Mouse (Mus musculus) hindbrain, embryonic 10.5 days (tissue): Measurements from ENCODE around the gene Tmem184b. TPM values are rescaled to one million over a fixed set of nuclear protein-coding genes. Genes with fewer than 3 reads are reported as not detected.

Experiments
- DNase-seq: peaks from one replicate; pipeline ENCODE4 v3.0.0-alpha.2; 2017; ENCODE audit warnings: low spot score
- H3K27ac ChIP-seq: fragments of 300-500 bp; sonication (generic); 2 replicates; pipeline ENCODE4 v1.5.1; 2016; ENCODE audit warnings: mild to moderate bottlenecking, moderate library complexity
- H3K27me3 ChIP-seq: fragments of 300-500 bp; sonication (generic); 2 replicates; pipeline ENCODE4 v1.6.1; 2016; ENCODE audit warnings: mild to moderate bottlenecking; ENCODE audit not compliant: poor library complexity, insufficient read depth, severe bottlenecking
- H3K36me3 ChIP-seq: fragments of 300-500 bp; sonication (generic); 2 replicates; pipeline ENCODE4 v1.6.1; 2016; ENCODE audit warnings: mild to moderate bottlenecking, moderate library complexity
- H3K4me1 ChIP-seq: fragments of 300-500 bp; sonication (generic); replicated peaks from 2 replicates; pipeline ENCODE4 v1.6.1; 2016; ENCODE audit warnings: mild to moderate bottlenecking
- H3K4me3 ChIP-seq: fragments of 300-500 bp; sonication (generic); 2 replicates; pipeline ENCODE4 v1.5.1; 2016; ENCODE audit warnings: mild to moderate bottlenecking, moderate library complexity
- H3K9me3 ChIP-seq: fragments of 300-500 bp; sonication (generic); 2 replicates; pipeline ENCODE4 v1.6.1; 2016; ENCODE audit warnings: mild to moderate bottlenecking, moderate library complexity
- WGBS: fragments of 180-500 bp; shearing (Covaris S2); methylation state at CpG from one replicate; pipeline ENCODE4 v1.1.7; 2016; 5-methylcytosine and 5-hydroxymethylcytosine counted together
- microRNA counts: library from miRNA; unstranded; fragments of <30 nt; microRNA quantifications from one replicate; lab custom pipeline; 2017
- polyA plus RNA-seq: library from polyadenylated mRNA; unstranded; fragments of >200 nt; fragmentation: Nextera tagmentation; extraction: Ambion mirVana; gene quantifications from 2 replicates; pipeline ENCODE4 v1.2.1, GENCODE M21; 2016

The Tmem184b gene
- polyA plus RNA-seq, 1 experiment from 2014 or later = 54.8 TPM

DNA sequence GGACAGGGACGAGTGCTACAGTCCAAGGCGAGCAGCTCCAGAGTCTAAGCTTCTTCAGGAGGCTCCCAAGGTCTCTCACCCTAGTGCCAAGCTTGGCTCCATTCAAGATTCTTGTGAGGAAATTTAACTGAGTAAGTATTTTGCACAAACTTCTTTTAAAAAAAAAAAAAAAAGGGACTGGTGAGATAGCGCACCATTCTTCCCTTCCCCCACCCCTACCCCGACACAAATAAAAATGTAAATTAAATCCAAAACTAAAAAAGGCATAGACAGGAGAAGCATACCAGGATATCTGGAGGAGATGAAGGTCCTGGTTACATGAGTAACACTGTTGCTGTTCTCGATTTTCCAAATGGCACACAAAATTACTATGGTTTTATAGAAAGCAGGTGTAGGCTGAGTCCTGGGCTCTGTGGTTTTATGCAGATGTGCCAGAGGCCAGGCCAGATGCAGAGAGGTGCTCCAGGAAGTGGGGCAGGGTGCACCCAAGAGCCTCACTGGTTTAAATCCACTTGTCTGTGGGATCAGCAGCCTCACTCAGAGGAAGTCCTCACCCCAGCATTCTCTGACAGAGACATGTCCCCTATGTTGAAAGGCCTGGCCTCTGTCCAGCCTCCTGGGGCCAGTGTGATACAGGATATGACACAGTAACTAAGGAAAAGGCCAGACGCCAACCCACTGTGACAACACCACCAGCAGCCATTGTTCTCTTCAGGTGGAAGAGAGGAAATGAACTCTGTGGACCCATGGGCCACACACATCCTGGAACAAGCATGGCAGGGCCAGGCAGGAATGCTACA lies 80.2 kb downstream of the Tmem184b start:
- H3K4me3 ChIP-seq = no peak overlapping the region
- DNase-seq = no peak
- peak overlapping the region; percentile 36 for H3K27ac ChIP-seq
- no peaks in the 10 kb centered on the region for H3K9me3 ChIP-seq
- H3K4me1 ChIP-seq = peaks cover 56% of the 10 kb centered on the region
- no peaks in the 10 kb centered on the region for H3K36me3 ChIP-seq
- H3K27me3 ChIP-seq = no peaks in the 10 kb centered on the region
- WGBS = 84% methylated on average over 6 of the region's 6 CpGs

DNA sequence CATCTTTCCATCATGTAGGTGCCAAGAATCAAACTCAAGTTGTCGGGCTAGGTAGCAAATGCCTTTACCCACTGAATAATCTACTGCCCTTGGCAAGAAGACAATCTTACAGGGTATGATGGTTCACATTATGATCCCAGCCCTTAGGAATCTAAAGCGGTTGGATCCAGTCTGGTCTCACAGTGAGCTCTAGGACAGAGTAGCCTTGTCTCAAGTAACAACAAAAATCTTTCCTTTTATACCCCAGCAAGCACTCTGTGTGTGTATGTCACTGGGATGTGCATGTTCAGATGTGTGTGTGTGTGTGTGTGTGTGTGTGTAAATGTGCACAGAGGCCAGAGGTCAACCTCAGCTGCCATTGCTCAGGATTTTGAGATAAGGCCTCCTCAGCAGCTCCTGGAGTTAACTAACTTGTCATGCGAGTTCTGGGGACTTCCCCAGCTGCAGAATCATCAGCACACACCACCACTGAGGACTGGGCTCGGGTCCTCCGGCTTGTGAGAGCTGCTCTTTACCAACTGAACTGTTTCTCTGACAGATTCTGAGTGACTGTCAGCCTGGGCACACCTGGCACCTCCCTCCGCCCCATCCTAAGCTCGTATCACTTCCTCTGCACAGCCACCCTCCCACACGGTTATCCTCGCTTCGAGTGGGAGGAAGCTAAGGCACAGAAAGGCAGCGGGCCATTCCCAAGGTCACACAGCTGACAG lies 80.9 kb downstream of the Tmem184b start:
- H3K4me1 ChIP-seq = peaks cover 50% of the 10 kb centered on the region
- H3K27ac ChIP-seq = no peak overlapping the region
- no peaks in the 10 kb centered on the region for H3K9me3 ChIP-seq
- no peak overlapping the region for H3K4me3 ChIP-seq
- peaks cover 6% of the 10 kb centered on the region for H3K36me3 ChIP-seq
- WGBS = 80% methylated on average over 11 of the region's 11 CpGs
- DNase-seq = no peak
- H3K27me3 ChIP-seq = no peaks in the 10 kb centered on the region

DNA sequence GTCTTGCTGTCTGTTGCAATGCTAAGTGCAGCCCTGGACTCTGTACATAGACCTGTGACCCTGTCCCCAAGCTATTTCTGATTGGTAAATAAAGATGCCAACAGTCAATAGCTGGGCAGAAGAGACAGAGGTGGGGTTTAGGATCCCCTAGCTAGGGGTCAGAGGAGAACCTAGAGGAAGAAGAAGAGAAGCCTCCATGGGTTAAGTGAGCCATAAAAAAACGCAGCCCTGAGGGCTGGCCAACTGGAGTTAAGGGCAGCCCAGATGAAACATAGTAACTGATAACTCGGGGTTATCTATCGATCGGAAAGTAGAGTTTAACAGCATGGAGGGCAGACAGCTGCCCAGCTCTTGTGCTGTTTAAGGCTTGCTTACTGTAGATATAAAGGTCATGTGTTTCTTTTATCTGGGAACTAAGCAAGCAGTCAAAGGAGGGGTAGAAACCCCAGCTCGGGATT lies 81.6 kb downstream of the Tmem184b start:
- peaks cover 43% of the 10 kb centered on the region for H3K4me1 ChIP-seq
- no peak overlapping the region for H3K4me3 ChIP-seq
- H3K27me3 ChIP-seq = no peaks in the 10 kb centered on the region
- no peaks in the 10 kb centered on the region for H3K9me3 ChIP-seq
- H3K36me3 ChIP-seq = peaks cover 10% of the 10 kb centered on the region
- no peak for DNase-seq
- WGBS = 86% methylated on average over 5 of the region's 5 CpGs
- no peak overlapping the region for H3K27ac ChIP-seq

DNA sequence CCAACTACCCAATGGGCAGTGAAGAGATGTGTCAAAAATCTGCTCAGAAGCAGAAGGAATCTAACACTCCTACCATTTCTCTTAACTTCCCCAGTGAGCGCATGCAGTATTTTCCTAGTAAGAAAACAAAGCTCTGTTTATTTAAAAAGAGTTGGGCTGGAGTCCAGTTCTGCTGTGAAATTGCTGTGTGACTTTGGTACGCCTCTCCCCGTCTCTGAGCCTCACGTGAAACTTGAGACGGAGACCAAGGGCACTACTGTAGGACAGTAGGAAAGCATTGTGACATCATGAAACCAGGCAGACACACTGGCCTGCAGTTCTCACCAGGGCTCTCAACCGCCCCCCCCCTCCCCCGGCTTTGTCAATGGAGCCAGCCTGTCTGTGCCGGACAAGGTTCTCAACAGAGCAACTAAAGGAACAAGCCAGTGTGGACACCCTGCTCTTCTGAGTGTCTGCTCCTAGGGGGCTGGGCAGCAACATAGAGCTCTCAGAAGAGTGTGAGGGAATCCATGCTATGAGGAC lies 89.5 kb downstream of the Tmem184b start:
- no peak for DNase-seq
- 81% methylated on average over 8 of the region's 8 CpGs for WGBS

More for the DNA sequence above, 89.5 kb downstream of the Tmem184b start:
- Histone ChIP-seq H3K9me3 (no peaks in the 10 kb centered on the region), H3K27ac (0 out of 2 replicates have a peak overlapping the region, but pooled peaks have one; percentile 18), H3K36me3 (peaks cover 42% of the 10 kb centered on the region), H3K4me3 (no peak overlapping the region), H3K4me1 (0 out of 2 replicates have a peak, but pooled peaks cover 5% of the 10 kb centered on the region), H3K27me3 (no peaks in the 10 kb centered on the region)

MicroRNAs encoded within 50 kb of the gene (microRNA counts, 519-probe panel; counts per million panel counts)
- 1,255 counts per million, percentile 77 among the panel's probes with 10 or more counts for microRNA mmu-miR-1943 (lab: Ali Mortazavi, UCI)

Other genes with a start within 250 kb of the Tmem184b start
- gene Sox10, start 238.3 kb downstream of the Tmem184b start, polyA plus RNA-seq = 9.2 and 28.1 TPM in 2 replicates
- 45.0 and 47.8 TPM in 2 replicates for gene Pick1, start 174.4 kb downstream of the Tmem184b start, polyA plus RNA-seq
- gene Gm49486, start 174.2 kb downstream of the Tmem184b start, polyA plus RNA-seq = 0.14 and 0.21 TPM in 2 replicates
- 0.14 and 0.26 TPM in 2 replicates for gene Slc16a8, start 148.8 kb downstream of the Tmem184b start, polyA plus RNA-seq
- gene Baiap2l2, start 118.0 kb downstream of the Tmem184b start, polyA plus RNA-seq = 1.7 and 2.0 TPM in 2 replicates
- gene Pla2g6, start 75.2 kb downstream of the Tmem184b start, polyA plus RNA-seq = 24.2 and 25.3 TPM in 2 replicates
- gene Maff, start 56.9 kb downstream of the Tmem184b start, polyA plus RNA-seq = 0.97 and 1.1 TPM in 2 replicates
- 148 and 190 TPM in 2 replicates for gene Csnk1e, start 52.0 kb upstream of the Tmem184b start, polyA plus RNA-seq
- gene Kcnj4, start 101.7 kb upstream of the Tmem184b start, polyA plus RNA-seq = not detected in 2 replicates
- 11.4 and 21.5 TPM in 2 replicates for gene Kdelr3, start 112.8 kb upstream of the Tmem184b start, polyA plus RNA-seq
- 46.9 and 50.1 TPM in 2 replicates for gene Ddx17, start 143.2 kb upstream of the Tmem184b start, polyA plus RNA-seq
- 1.2 and 1.5 TPM in 2 replicates for gene Dmc1, start 201.5 kb upstream of the Tmem184b start, polyA plus RNA-seq